Mouse (Mus musculus): Measurements from ENCODE around the gene Sppl3. TPM values are rescaled to one million over a fixed set of nuclear protein-coding genes. Genes with fewer than 3 reads are reported as not detected.

Sppl3 gene
- polyA plus RNA-seq, 1 experiment, result 57.0 TPM

- DNase-seq, result no peak
- WGBS, result 75% methylated on average over 2 of the region's 2 CpGs
- no peak for TF ChIP-seq POLR2A (IDR thresholded peaks at IDR 0.05; ENCODE audit: low read depth, low read length)
- TF ChIP-seq CTCF (conservative IDR thresholded peaks at IDR 0.05; ENCODE audit: insufficient read depth, insufficient read length, low read depth, low read length), result no peak
- H3K4me3 ChIP-seq (ENCODE audit: insufficient read depth, low read depth, low read length), result no peak overlapping the region
- H3K27me3 ChIP-seq (replicated peaks; ENCODE audit: control insufficient read depth, insufficient read depth, low read length), result no peaks in the 10 kb centered on the region
- no peaks in the 10 kb centered on the region for H3K36me3 ChIP-seq (ENCODE audit: control insufficient read depth, insufficient read depth, low read length)
- no peak overlapping the region for H3K27ac ChIP-seq (ENCODE audit: insufficient read depth, low read depth, low read length)
- no peaks in the 10 kb centered on the region for H3K4me1 ChIP-seq (ENCODE audit: control insufficient read depth, insufficient read depth, low read length)
These were observed 10.4 kb upstream of the Sppl3 start for GRCm38 (mm10) chr5:115000503-115000902.

- no peaks in the 10 kb centered on the region for H3K4me1 ChIP-seq (ENCODE audit: control insufficient read depth, insufficient read depth, low read length)
- 79% methylated on average over 8 of the region's 8 CpGs for WGBS
- no peak overlapping the region for H3K4me3 ChIP-seq (ENCODE audit: insufficient read depth, low read depth, low read length)
- DNase-seq, result no peak
- H3K36me3 ChIP-seq (ENCODE audit: control insufficient read depth, insufficient read depth, low read length), result no peaks in the 10 kb centered on the region
- no peaks in the 10 kb centered on the region for H3K27me3 ChIP-seq (replicated peaks; ENCODE audit: control insufficient read depth, insufficient read depth, low read length)
- no peak overlapping the region for H3K27ac ChIP-seq (ENCODE audit: insufficient read depth, low read depth, low read length)
- TF ChIP-seq CTCF (conservative IDR thresholded peaks at IDR 0.05; ENCODE audit: insufficient read depth, insufficient read length, low read depth, low read length), result no peak
- TF ChIP-seq POLR2A (IDR thresholded peaks at IDR 0.05; ENCODE audit: low read depth, low read length), result no peak
These were observed 9.5 kb upstream of the Sppl3 start for GRCm38 (mm10) chr5:115001464-115001863.

GRCm38 (mm10) chr5:115002781-115003180, 8.2 kb upstream of the Sppl3 start:
- Histone ChIP-seq H3K27ac (ENCODE audit: insufficient read depth, low read depth, low read length) (no peak overlapping the region), H3K4me1 (ENCODE audit: control insufficient read depth, insufficient read depth, low read length) (no peaks in the 10 kb centered on the region), H3K36me3 (ENCODE audit: control insufficient read depth, insufficient read depth, low read length) (no peaks in the 10 kb centered on the region), H3K4me3 (ENCODE audit: insufficient read depth, low read depth, low read length) (no peak overlapping the region), H3K27me3 (replicated peaks; ENCODE audit: control insufficient read depth, insufficient read depth, low read length) (no peaks in the 10 kb centered on the region)
- TF ChIP-seq POLR2A (IDR thresholded peaks at IDR 0.05; ENCODE audit: low read depth, low read length) (no peak), CTCF (conservative IDR thresholded peaks at IDR 0.05; ENCODE audit: insufficient read depth, insufficient read length, low read depth, low read length) (no peak)
- 48% methylated on average over 6 of the region's 6 CpGs for WGBS
- no peak for DNase-seq

GRCm38 (mm10) chr5:115003224-115003873, 7.6 kb upstream of the Sppl3 start:
- Histone ChIP-seq H3K27me3 (replicated peaks; ENCODE audit: control insufficient read depth, insufficient read depth, low read length) (no peaks in the 10 kb centered on the region), H3K27ac (ENCODE audit: insufficient read depth, low read depth, low read length) (no peak overlapping the region), H3K4me3 (ENCODE audit: insufficient read depth, low read depth, low read length) (no peak overlapping the region), H3K4me1 (ENCODE audit: control insufficient read depth, insufficient read depth, low read length) (no peaks in the 10 kb centered on the region), H3K36me3 (ENCODE audit: control insufficient read depth, insufficient read depth, low read length) (no peaks in the 10 kb centered on the region)
- TF ChIP-seq CTCF (conservative IDR thresholded peaks at IDR 0.05; ENCODE audit: insufficient read depth, insufficient read length, low read depth, low read length) (no peak), POLR2A (IDR thresholded peaks at IDR 0.05; ENCODE audit: low read depth, low read length) (no peak)
- 81% methylated on average over 13 of the region's 13 CpGs for WGBS
- DNase-seq, result no peak

GRCm38 (mm10) chr5:115007768-115008167, 3.2 kb upstream of the Sppl3 start:
- peaks cover 4% of the 10 kb centered on the region for H3K4me1 ChIP-seq (ENCODE audit: control insufficient read depth, insufficient read depth, low read length)
- no peaks in the 10 kb centered on the region for H3K36me3 ChIP-seq (ENCODE audit: control insufficient read depth, insufficient read depth, low read length)
- no peak for DNase-seq
- H3K4me3 ChIP-seq (ENCODE audit: insufficient read depth, low read depth, low read length), result no peak overlapping the region
- 83% methylated on average over 5 of the region's 5 CpGs for WGBS
- no peaks in the 10 kb centered on the region for H3K27me3 ChIP-seq (replicated peaks; ENCODE audit: control insufficient read depth, insufficient read depth, low read length)
- TF ChIP-seq CTCF (conservative IDR thresholded peaks at IDR 0.05; ENCODE audit: insufficient read depth, insufficient read length, low read depth, low read length) (no peak), POLR2A (IDR thresholded peaks at IDR 0.05; ENCODE audit: low read depth, low read length) (no peak)
- H3K27ac ChIP-seq (ENCODE audit: insufficient read depth, low read depth, low read length), result no peak overlapping the region

- DNase-seq, result no peak
- H3K27me3 ChIP-seq (replicated peaks; ENCODE audit: control insufficient read depth, insufficient read depth, low read length), result no peaks in the 10 kb centered on the region
- H3K4me1 ChIP-seq (ENCODE audit: control insufficient read depth, insufficient read depth, low read length), result peaks cover 9% of the 10 kb centered on the region
- H3K36me3 ChIP-seq (ENCODE audit: control insufficient read depth, insufficient read depth, low read length), result no peaks in the 10 kb centered on the region
- H3K27ac ChIP-seq (ENCODE audit: insufficient read depth, low read depth, low read length), result no peak overlapping the region
- no peak overlapping the region for H3K4me3 ChIP-seq (ENCODE audit: insufficient read depth, low read depth, low read length)
- WGBS, result 97% methylated on average over 7 of the region's 7 CpGs
- no peak for TF ChIP-seq POLR2A (IDR thresholded peaks at IDR 0.05; ENCODE audit: low read depth, low read length)
- TF ChIP-seq CTCF (conservative IDR thresholded peaks at IDR 0.05; ENCODE audit: insufficient read depth, insufficient read length, low read depth, low read length), result no peak
These were observed 2.6 kb upstream of the Sppl3 start for GRCm38 (mm10) chr5:115008307-115008706.

- H3K36me3 ChIP-seq (ENCODE audit: control insufficient read depth, insufficient read depth, low read length), result no peaks in the 10 kb centered on the region
- H3K27me3 ChIP-seq (replicated peaks; ENCODE audit: control insufficient read depth, insufficient read depth, low read length), result no peaks in the 10 kb centered on the region
- peaks cover 12% of the 10 kb centered on the region for H3K4me1 ChIP-seq (ENCODE audit: control insufficient read depth, insufficient read depth, low read length)
- no peak for TF ChIP-seq POLR2A (IDR thresholded peaks at IDR 0.05; ENCODE audit: low read depth, low read length)
- no peak for TF ChIP-seq CTCF (conservative IDR thresholded peaks at IDR 0.05; ENCODE audit: insufficient read depth, insufficient read length, low read depth, low read length)
- H3K27ac ChIP-seq (ENCODE audit: insufficient read depth, low read depth, low read length), result no peak overlapping the region
- no peak for DNase-seq
- WGBS, result 94% methylated on average over 6 of the region's 6 CpGs
- H3K4me3 ChIP-seq (ENCODE audit: insufficient read depth, low read depth, low read length), result no peak overlapping the region
These were observed 1.8 kb upstream of the Sppl3 start for GRCm38 (mm10) chr5:115009143-115009542.
